Mouse (Mus musculus): ENCODE data around the gene Kremen2. TPM values are rescaled to one million over a fixed set of nuclear protein-coding genes. Genes with fewer than 3 reads are reported as not detected.

Kremen2 gene
- polyA plus RNA-seq, 1 experiment from 2014 or later = not detected

GRCm38 (mm10) chr17:23719455-23719854, 26.2 kb downstream of the Kremen2 start:
- no peak for TF ChIP-seq CTCF (IDR thresholded peaks at IDR 0.05; ENCODE audit: low read depth)
- no peak for TF ChIP-seq EP300 (IDR thresholded peaks at IDR 0.05; ENCODE audit: low read depth)
- Histone ChIP-seq H3K9me3 (ENCODE audit: low read length) (no peaks in the 10 kb centered on the region), H3K9ac (replicated peaks) (no peak overlapping the region), H3K4me3 (ENCODE audit: low read depth, low read length) (no peak overlapping the region), H3K36me3 (replicated peaks; ENCODE audit: insufficient read depth, low read length) (no peaks in the 10 kb centered on the region), H3K4me1 (ENCODE audit: insufficient read depth) (peaks cover 7% of the 10 kb centered on the region), H3K4me2 (ENCODE audit: low read depth, low read length) (no peak overlapping the region), H3K27ac (ENCODE audit: low read depth) (no peak overlapping the region), H3K27me3 (ENCODE audit: insufficient read depth, low read length) (0 out of 2 replicates have a peak, but pooled peaks cover 3% of the 10 kb centered on the region)
- DNase-seq (no peak), ATAC-seq (no peak)
- WGBS (ENCODE audit: insufficient replicate concordance) = 57% methylated on average over 1 of the region's 1 CpGs

DNA sequence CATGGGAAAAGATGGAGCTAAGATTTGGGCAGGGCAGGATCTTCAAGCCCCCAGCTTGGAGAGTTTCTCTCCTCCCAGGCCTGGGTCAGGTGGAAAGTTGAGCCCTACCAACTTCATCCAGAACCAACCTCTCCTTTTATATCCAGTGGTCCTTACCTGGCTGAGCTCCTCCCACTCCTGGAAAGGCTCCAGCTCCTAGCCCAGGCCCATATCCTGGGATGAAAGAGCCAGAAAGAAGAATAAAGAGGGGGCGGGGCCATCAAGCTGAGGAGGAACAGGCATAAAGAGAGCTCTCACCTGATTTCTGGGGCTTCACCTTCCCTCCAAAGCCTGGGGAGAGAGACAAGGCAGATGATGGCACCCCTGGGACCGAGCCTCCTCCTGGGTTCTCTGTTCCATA, 28.6 kb downstream of the Kremen2 start:
- no peak for DNase-seq
- TF ChIP-seq CTCF (IDR thresholded peaks at IDR 0.05; ENCODE audit: low read depth) (no peak), EP300 (IDR thresholded peaks at IDR 0.05; ENCODE audit: low read depth) (no peak)
- 52% methylated on average over 2 of the region's 2 CpGs for WGBS (ENCODE audit: insufficient replicate concordance)

GRCm38 (mm10) chr17:23706212-23706611, 39.4 kb downstream of the Kremen2 start:
- Histone ChIP-seq H3K27ac (ENCODE audit: low read depth) (no peak overlapping the region), H3K9ac (replicated peaks) (no peak overlapping the region), H3K4me2 (ENCODE audit: low read depth, low read length) (no peak overlapping the region), H3K4me1 (ENCODE audit: insufficient read depth) (no peaks in the 10 kb centered on the region), H3K9me3 (ENCODE audit: low read length) (no peaks in the 10 kb centered on the region), H3K4me3 (ENCODE audit: low read depth, low read length) (no peak overlapping the region), H3K27me3 (ENCODE audit: insufficient read depth, low read length) (peaks cover 12% of the 10 kb centered on the region; the same call in 1 of the 2 replicates), H3K36me3 (replicated peaks; ENCODE audit: insufficient read depth, low read length) (no peaks in the 10 kb centered on the region)
- peak; percentile 92 for TF ChIP-seq CTCF (IDR thresholded peaks at IDR 0.05; ENCODE audit: low read depth)
- TF ChIP-seq EP300 (IDR thresholded peaks at IDR 0.05; ENCODE audit: low read depth) = no peak
- DNase-seq = peak; percentile 82
- WGBS (ENCODE audit: insufficient replicate concordance) = 0% methylated on average over 3 of the region's 3 CpGs
- ATAC-seq = peak; percentile 66

More for the DNA sequence above, 28.6 kb downstream of the Kremen2 start:
- H3K9ac ChIP-seq (replicated peaks) = no peak overlapping the region
- H3K36me3 ChIP-seq (replicated peaks; ENCODE audit: insufficient read depth, low read length) = no peaks in the 10 kb centered on the region
- H3K4me1 ChIP-seq (ENCODE audit: insufficient read depth) = peaks cover 5% of the 10 kb centered on the region
- no peak for ATAC-seq
- H3K27me3 ChIP-seq (ENCODE audit: insufficient read depth, low read length) = 0 out of 2 replicates have a peak, but pooled peaks cover 3% of the 10 kb centered on the region
- no peaks in the 10 kb centered on the region for H3K9me3 ChIP-seq (ENCODE audit: low read length)
- H3K27ac ChIP-seq (ENCODE audit: low read depth) = no peak overlapping the region
- H3K4me2 ChIP-seq (ENCODE audit: low read depth, low read length) = no peak overlapping the region
- H3K4me3 ChIP-seq (ENCODE audit: low read depth, low read length) = no peak overlapping the region

- Histone ChIP-seq H3K4me1 (ENCODE audit: insufficient read depth) (no peaks in the 10 kb centered on the region), H3K27ac (ENCODE audit: low read depth) (no peak overlapping the region), H3K36me3 (replicated peaks; ENCODE audit: insufficient read depth, low read length) (no peaks in the 10 kb centered on the region), H3K27me3 (ENCODE audit: insufficient read depth, low read length) (peaks cover 17% of the 10 kb centered on the region), H3K4me3 (ENCODE audit: low read depth, low read length) (no peak overlapping the region), H3K4me2 (ENCODE audit: low read depth, low read length) (no peak overlapping the region), H3K9ac (replicated peaks) (no peak overlapping the region), H3K9me3 (ENCODE audit: low read length) (no peaks in the 10 kb centered on the region)
- DNase-seq = no peak
- WGBS (ENCODE audit: insufficient replicate concordance) = 78% methylated on average over 7 of the region's 7 CpGs
- ATAC-seq = no peak
- TF ChIP-seq CTCF (IDR thresholded peaks at IDR 0.05; ENCODE audit: low read depth) = no peak
- no peak for TF ChIP-seq EP300 (IDR thresholded peaks at IDR 0.05; ENCODE audit: low read depth)
Measured at GRCm38 (mm10) chr17:23705525-23706104, 40.0 kb downstream of the Kremen2 start.

DNA sequence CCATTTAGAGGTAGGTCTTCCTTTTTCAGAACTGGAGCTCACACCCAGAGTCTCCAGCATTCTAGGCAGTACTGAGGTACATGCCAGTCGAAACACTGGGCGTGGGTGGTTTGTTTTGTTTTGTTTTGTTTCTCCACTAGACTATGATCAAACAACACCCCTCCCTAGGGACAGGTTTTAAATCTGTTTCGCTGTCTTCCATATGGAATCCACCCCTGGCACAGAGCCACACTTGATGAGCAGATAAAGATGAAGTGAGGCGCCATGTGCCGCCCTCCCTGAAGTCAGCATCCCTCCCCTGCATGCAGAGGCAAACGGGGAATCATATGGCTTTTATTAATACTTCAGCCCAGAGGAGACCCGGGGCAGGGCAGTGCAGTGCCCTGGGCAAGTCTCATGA, 40.9 kb downstream of the Kremen2 start:
- TF ChIP-seq CTCF (IDR thresholded peaks at IDR 0.05; ENCODE audit: low read depth) (no peak), EP300 (IDR thresholded peaks at IDR 0.05; ENCODE audit: low read depth) (no peak)
- Histone ChIP-seq H3K4me1 (ENCODE audit: insufficient read depth) (peaks cover 3% of the 10 kb centered on the region; the same call in 1 of the 2 replicates), H3K27me3 (ENCODE audit: insufficient read depth, low read length) (peaks cover 25% of the 10 kb centered on the region), H3K9me3 (ENCODE audit: low read length) (no peaks in the 10 kb centered on the region), H3K4me3 (ENCODE audit: low read depth, low read length) (no peak overlapping the region), H3K4me2 (ENCODE audit: low read depth, low read length) (no peak overlapping the region), H3K36me3 (replicated peaks; ENCODE audit: insufficient read depth, low read length) (no peaks in the 10 kb centered on the region), H3K27ac (ENCODE audit: low read depth) (no peak overlapping the region), H3K9ac (replicated peaks) (no peak overlapping the region)
- ATAC-seq (no peak), DNase-seq (no peak)
- 66% methylated on average over 7 of the region's 7 CpGs for WGBS (ENCODE audit: insufficient replicate concordance)

- ATAC-seq (no peak), DNase-seq (no peak)
- H3K27ac ChIP-seq (ENCODE audit: low read depth) = no peak overlapping the region
- H3K27me3 ChIP-seq (ENCODE audit: insufficient read depth, low read length) = peaks cover 36% of the 10 kb centered on the region
- H3K9ac ChIP-seq (replicated peaks) = no peak overlapping the region
- H3K9me3 ChIP-seq (ENCODE audit: low read length) = no peaks in the 10 kb centered on the region
- TF ChIP-seq CTCF (IDR thresholded peaks at IDR 0.05; ENCODE audit: low read depth) (no peak), EP300 (IDR thresholded peaks at IDR 0.05; ENCODE audit: low read depth) (no peak)
- H3K4me2 ChIP-seq (ENCODE audit: low read depth, low read length) = no peak overlapping the region
- H3K4me1 ChIP-seq (ENCODE audit: insufficient read depth) = peaks cover 4% of the 10 kb centered on the region; the same call in 1 of the 2 replicates
- H3K4me3 ChIP-seq (ENCODE audit: low read depth, low read length) = no peak overlapping the region
- 79% methylated on average over 9 of the region's 9 CpGs for WGBS (ENCODE audit: insufficient replicate concordance)
- no peaks in the 10 kb centered on the region for H3K36me3 ChIP-seq (replicated peaks; ENCODE audit: insufficient read depth, low read length)
Measured at GRCm38 (mm10) chr17:23703301-23703700, 42.3 kb downstream of the Kremen2 start.
